Mouse (Mus musculus): ENCODE data around the gene Gpn2. TPM values are rescaled to one million over a fixed set of nuclear protein-coding genes. Genes with fewer than 3 reads are reported as not detected.
A peak's percentile ranks its signal among the peaks of the same experiment; 100 is the strongest.

Gpn2 gene
- 30.9 and 37.4 TPM in 2 replicates for polyA plus RNA-seq (2012; rRNA removed)

- Histone ChIP-seq H3K4me1 (ENCODE audit: control insufficient read depth, insufficient read depth, low read length) (peaks cover 8% of the 10 kb centered on the region), H3K36me3 (ENCODE audit: control insufficient read depth, insufficient read depth, low read length) (peaks cover 4% of the 10 kb centered on the region), H3K27ac (ENCODE audit: control insufficient read depth, insufficient read depth, low read depth, low read length) (peak within 1 kb of the TSS; percentile 94), H3K4me3 (ENCODE audit: control insufficient read depth, low read depth, low read length) (peak within 1 kb of the TSS; percentile 99), H3K27me3 (ENCODE audit: control insufficient read depth, insufficient read depth, low read length) (no peaks in the 10 kb centered on the region)
- TF ChIP-seq POLR2A (IDR thresholded peaks at IDR 0.05; ENCODE audit: control insufficient read depth, low read depth, low read length): peak; percentile 67
- TF ChIP-seq CTCF (IDR thresholded peaks at IDR 0.05; ENCODE audit: control insufficient read depth, insufficient read depth, insufficient replicate concordance, low read depth, low read length): no peak
These were observed at the start of gene Gpn2 for GRCm38 (mm10) chr4:133584059-133584951. Gpn2 (plus strand) TSS chr4:133584362.

DNA sequence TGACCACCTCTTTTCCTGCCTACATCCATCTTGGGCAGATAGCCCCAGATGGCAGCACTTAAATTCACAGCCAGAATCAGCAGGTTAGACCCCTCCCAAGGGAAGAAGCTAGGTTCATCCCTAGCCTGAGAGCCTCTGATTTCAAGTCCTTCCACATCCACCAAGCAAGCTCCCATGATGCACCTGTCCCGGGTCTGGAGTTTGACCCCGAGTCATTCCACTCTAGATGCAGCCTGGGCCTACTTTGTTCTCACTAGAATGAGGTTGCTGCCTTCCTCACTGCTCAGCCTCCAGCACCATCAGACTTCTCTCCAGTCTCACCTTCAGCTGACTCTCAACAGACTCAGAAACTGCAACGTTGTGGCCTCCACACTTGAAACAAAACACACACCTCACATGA is 48.1 kb upstream of the Gpn2 start:
- H3K4me1 ChIP-seq (ENCODE audit: control insufficient read depth, insufficient read depth, low read length): peaks cover 3% of the 10 kb centered on the region; the same call in 1 of the 2 replicates
- H3K36me3 ChIP-seq (ENCODE audit: control insufficient read depth, insufficient read depth, low read length): peaks cover 5% of the 10 kb centered on the region; the same call in 1 of the 2 replicates
- H3K4me3 ChIP-seq (ENCODE audit: control insufficient read depth, low read depth, low read length): no peak overlapping the region
- H3K27ac ChIP-seq (ENCODE audit: control insufficient read depth, insufficient read depth, low read depth, low read length): no peak overlapping the region
- H3K27me3 ChIP-seq (ENCODE audit: control insufficient read depth, insufficient read depth, low read length): no peaks in the 10 kb centered on the region
- TF ChIP-seq POLR2A (IDR thresholded peaks at IDR 0.05; ENCODE audit: control insufficient read depth, low read depth, low read length): no peak
- no peak for TF ChIP-seq CTCF (IDR thresholded peaks at IDR 0.05; ENCODE audit: control insufficient read depth, insufficient read depth, insufficient replicate concordance, low read depth, low read length)

DNA sequence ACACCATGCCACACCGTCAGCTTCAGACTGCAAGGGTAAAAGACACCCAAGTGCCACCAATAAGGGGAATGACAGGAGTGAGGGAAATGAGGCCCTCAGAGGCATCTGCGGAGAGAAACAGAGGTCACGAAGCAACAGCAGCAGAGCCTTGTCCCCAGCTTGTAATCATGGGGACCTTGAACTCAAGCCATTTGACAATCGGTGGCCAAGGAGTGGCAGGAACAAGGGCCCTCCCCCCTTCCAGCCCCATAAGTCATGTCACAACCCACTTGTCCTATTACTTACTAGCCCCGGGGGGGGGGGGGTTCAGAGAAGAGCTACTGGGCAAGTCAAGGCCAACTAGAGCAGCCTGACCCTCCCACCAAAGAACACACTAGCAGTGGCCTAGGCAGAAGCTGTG is 47.5 kb upstream of the Gpn2 start:
- H3K4me3 ChIP-seq (ENCODE audit: control insufficient read depth, low read depth, low read length): no peak overlapping the region
- H3K27ac ChIP-seq (ENCODE audit: control insufficient read depth, insufficient read depth, low read depth, low read length): no peak overlapping the region
- peaks cover 5% of the 10 kb centered on the region; the same call in 1 of the 2 replicates for H3K36me3 ChIP-seq (ENCODE audit: control insufficient read depth, insufficient read depth, low read length)
- H3K4me1 ChIP-seq (ENCODE audit: control insufficient read depth, insufficient read depth, low read length): peaks cover 3% of the 10 kb centered on the region; the same call in 1 of the 2 replicates
- H3K27me3 ChIP-seq (ENCODE audit: control insufficient read depth, insufficient read depth, low read length): no peaks in the 10 kb centered on the region
- TF ChIP-seq POLR2A (IDR thresholded peaks at IDR 0.05; ENCODE audit: control insufficient read depth, low read depth, low read length): no peak
- no peak for TF ChIP-seq CTCF (IDR thresholded peaks at IDR 0.05; ENCODE audit: control insufficient read depth, insufficient read depth, insufficient replicate concordance, low read depth, low read length)

- H3K36me3 ChIP-seq (ENCODE audit: control insufficient read depth, insufficient read depth, low read length): no peaks in the 10 kb centered on the region
- no peaks in the 10 kb centered on the region for H3K27me3 ChIP-seq (ENCODE audit: control insufficient read depth, insufficient read depth, low read length)
- peak within 1 kb of the TSS; percentile 92 for H3K27ac ChIP-seq (ENCODE audit: control insufficient read depth, insufficient read depth, low read depth, low read length)
- H3K4me1 ChIP-seq (ENCODE audit: control insufficient read depth, insufficient read depth, low read length): peaks cover 6% of the 10 kb centered on the region
- peak; percentile 93 for TF ChIP-seq POLR2A (IDR thresholded peaks at IDR 0.05; ENCODE audit: control insufficient read depth, low read depth, low read length)
- no peak for TF ChIP-seq CTCF (IDR thresholded peaks at IDR 0.05; ENCODE audit: control insufficient read depth, insufficient read depth, insufficient replicate concordance, low read depth, low read length)
- H3K4me3 ChIP-seq (ENCODE audit: control insufficient read depth, low read depth, low read length): peak within 1 kb of the TSS; percentile 91
These were observed 38.6 kb upstream of the Gpn2 start, which contains the start of gene Nudc for GRCm38 (mm10) chr4:133545272-133546231. Nudc (minus strand) TSS chr4:133545996.

DNA sequence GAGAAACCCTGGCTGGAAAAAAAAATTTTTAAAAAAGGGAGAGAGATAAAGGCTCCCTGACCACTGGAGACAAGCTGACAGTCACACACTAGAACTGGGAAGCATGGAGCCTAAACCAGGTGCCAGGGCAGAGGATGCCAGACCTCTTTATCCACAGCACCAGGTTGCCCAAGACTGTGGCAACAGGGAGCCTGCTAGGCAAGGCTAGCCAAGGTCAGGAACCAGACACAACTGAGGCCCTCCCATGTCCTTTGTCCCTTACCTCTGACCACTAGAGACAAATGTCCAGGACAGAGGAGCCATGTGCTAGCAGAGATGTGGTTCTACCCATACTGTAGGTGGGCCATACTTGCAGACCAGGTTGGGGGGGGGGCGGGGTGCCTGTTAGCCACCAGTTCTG is 32.1 kb upstream of the Gpn2 start:
- H3K36me3 ChIP-seq (ENCODE audit: control insufficient read depth, insufficient read depth, low read length): no peaks in the 10 kb centered on the region
- H3K27me3 ChIP-seq (ENCODE audit: control insufficient read depth, insufficient read depth, low read length): no peaks in the 10 kb centered on the region
- no peak overlapping the region for H3K27ac ChIP-seq (ENCODE audit: control insufficient read depth, insufficient read depth, low read depth, low read length)
- H3K4me1 ChIP-seq (ENCODE audit: control insufficient read depth, insufficient read depth, low read length): no peaks in the 10 kb centered on the region
- TF ChIP-seq POLR2A (IDR thresholded peaks at IDR 0.05; ENCODE audit: control insufficient read depth, low read depth, low read length): no peak
- TF ChIP-seq CTCF (IDR thresholded peaks at IDR 0.05; ENCODE audit: control insufficient read depth, insufficient read depth, insufficient replicate concordance, low read depth, low read length): no peak
- H3K4me3 ChIP-seq (ENCODE audit: control insufficient read depth, low read depth, low read length): no peak overlapping the region

DNA sequence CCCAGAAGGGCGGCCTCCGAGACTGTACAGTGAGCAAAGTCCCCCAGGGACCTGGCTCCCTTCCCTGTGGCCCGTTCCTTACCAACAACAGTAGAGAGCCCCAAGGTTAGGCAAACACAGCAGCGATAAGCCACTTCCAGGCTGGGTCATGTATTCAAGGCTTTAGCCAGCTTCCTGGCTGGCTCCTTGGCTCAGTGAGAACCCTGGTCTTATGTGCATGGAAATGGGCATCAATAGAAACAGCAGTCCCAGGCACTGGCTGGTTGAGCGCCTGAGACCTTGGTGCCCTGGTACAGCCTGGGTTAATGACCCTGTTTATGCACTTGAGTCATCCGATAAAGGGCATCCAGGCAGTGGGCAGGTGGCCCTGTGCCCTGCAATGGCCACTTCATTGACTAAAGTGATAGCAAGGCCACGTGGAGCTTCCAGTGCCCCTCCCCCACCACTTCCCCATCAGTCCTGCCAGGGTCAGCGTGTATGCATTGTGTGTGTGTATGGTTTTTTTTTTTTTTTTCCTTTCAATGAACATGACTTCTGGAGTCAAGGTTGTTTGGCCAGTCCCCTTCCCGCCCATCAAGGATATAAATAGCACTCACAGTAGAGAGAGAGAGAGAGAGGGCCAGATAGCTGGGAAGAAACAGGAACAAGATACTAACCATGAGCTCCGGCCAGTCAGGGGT is 31.3 kb upstream of the Gpn2 start, which contains the start of gene Nr0b2:
Gene Nr0b2 (plus strand): TSS at position 609 of the 680 bp plus-strand sequence.
- TF ChIP-seq POLR2A (IDR thresholded peaks at IDR 0.05; ENCODE audit: control insufficient read depth, low read depth, low read length) (no peak), CTCF (IDR thresholded peaks at IDR 0.05; ENCODE audit: control insufficient read depth, insufficient read depth, insufficient replicate concordance, low read depth, low read length) (no peak)
- H3K4me3 ChIP-seq (ENCODE audit: control insufficient read depth, low read depth, low read length): no peak within 1 kb of the TSS
- H3K36me3 ChIP-seq (ENCODE audit: control insufficient read depth, insufficient read depth, low read length): no peaks in the 10 kb centered on the region
- no peaks in the 10 kb centered on the region for H3K4me1 ChIP-seq (ENCODE audit: control insufficient read depth, insufficient read depth, low read length)
- H3K27ac ChIP-seq (ENCODE audit: control insufficient read depth, insufficient read depth, low read depth, low read length): no peak within 1 kb of the TSS
- no peaks in the 10 kb centered on the region for H3K27me3 ChIP-seq (ENCODE audit: control insufficient read depth, insufficient read depth, low read length)

Measured in testis, adult 2 months (tissue).